Mouse (Mus musculus) forelimb bud, embryonic 11.5 days (tissue): ENCODE results near the gene Cadm4.

ENCODE experiments used
- DNase-seq: peaks from one replicate; pipeline ENCODE4 v3.0.0-alpha.2; 2012; ENCODE audit warnings: low read depth, low spot score

The Cadm4 gene

DNA sequence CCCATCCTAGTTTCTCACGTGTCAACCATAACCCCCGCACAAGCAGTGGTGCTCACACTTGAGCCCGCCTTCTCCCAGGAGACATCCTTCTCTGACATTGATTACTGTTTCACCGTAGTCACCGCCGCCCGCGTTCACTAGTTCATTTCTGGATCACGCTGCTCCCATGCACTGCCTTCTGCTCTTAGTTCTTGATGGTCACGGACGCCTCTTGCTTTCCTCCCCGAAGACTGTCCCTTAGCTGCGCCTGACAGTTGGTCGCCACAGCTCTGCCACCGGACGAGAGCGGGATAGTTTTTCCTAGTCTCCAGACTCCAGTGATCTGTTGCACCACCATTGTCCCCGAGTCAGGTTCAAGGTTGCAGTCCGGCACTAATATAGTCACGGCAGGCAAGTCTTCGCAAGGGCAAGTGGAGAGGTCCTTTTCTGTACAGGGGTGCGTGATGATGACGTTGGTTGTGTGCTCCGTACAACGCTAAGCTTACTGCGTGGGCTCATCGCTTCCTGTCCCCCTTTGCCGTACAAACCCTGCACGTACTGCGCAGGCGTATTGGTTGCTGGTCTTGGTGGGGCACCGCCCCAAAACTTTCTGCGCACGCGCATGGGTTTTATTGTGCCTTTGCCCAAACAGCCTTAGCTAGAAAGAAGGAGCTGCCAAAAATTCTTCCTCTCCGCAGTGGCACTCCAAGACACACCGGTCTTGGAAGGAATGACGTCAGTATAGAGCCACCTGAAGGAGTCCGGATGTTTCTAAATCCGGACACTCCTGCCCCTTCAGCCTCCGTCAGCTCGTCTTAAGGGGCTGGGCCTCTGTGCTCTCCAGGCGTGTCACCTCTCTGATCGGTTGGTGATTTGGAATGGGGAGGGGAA, 48.5 kb downstream of the Cadm4 start, which contains the start of gene Irgq:
Gene Irgq (plus strand): TSS at position 628 of the 870 bp plus-strand sequence.
- peak; percentile 100 for DNase-seq

DNA sequence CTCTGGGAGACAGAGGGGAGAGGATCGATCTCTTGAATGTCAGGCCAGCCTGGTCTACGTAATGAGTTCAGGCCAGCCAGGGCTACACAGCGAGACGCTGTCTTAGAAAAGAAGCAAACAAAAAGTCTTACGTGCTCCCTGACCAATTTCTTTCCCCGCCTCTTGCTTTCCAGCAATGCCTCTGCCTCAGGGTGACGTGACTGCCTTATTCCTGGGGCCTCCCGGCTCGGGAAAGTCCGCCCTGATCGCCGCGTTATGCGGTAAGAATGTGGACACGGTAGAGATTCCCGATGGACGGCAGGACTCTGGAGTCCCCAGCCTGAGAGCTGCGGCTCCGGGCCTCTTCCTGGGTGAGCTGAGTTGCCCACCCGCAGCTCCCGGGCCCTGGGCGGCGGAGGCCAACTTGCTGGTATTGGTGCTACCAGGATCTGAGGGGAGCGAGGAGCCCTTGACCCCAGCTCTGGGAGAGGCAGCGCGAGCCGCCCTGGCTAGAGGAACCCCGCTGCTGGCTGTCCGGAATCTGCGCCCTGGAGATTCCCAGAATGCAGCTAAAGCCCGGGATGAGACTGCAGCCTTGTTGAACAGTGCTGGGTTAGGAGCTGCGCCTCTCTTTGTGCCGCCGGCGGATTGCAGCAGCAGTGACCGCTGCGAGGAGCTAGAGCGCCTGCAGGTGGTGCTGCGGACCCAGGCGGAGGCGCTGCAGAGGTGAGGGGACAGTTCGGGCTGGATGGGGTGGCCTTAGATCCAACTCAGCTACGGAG, 49.6 kb downstream of the Cadm4 start:
- DNase-seq: peak; percentile 66

DNA sequence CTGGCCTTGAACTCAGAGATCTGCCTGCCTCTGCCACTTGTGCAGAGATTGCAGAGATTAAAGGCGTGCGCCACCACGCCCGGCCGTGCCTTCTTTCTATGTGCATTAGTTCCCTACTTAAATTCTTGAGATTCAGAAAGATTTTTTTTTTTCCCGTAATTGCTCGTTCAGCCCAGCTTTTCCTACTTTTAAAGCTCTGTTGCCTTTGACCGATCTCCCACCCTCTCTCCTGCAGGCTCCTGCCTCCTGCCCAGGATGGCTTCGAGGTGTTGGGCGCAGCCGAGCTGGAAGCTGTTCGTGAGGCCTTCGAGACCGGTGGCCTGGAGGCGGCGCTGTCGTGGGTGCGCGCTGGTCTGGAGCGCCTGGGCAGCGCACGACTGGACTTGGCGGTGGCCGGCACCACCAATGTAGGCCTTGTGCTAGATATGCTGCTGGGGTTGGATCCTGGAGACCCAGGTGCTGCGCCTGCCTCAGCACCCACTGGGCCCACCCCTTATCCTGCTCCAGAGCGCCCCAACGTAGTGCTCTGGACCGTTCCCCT, 51.3 kb downstream of the Cadm4 start:
- DNase-seq: no peak

DNA sequence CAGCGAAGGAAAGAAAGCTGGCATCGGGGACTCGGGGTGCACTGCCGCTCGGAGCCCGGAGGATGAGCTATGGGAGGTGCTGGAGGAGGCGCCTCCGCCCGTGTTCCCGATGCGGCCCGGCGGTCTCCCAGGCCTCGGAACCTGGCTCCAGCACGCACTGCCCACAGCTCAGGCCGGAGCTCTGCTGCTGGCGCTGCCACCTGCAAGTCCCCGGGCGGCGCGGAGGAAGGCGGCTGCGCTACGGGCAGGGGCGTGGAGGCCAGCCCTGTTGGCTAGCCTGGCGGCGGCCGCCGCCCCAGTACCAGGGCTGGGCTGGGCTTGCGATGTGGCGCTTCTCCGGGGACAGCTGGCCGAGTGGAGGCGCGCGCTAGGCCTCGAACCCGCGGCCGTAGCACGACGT, 52.0 kb downstream of the Cadm4 start:
- no peak for DNase-seq

DNA sequence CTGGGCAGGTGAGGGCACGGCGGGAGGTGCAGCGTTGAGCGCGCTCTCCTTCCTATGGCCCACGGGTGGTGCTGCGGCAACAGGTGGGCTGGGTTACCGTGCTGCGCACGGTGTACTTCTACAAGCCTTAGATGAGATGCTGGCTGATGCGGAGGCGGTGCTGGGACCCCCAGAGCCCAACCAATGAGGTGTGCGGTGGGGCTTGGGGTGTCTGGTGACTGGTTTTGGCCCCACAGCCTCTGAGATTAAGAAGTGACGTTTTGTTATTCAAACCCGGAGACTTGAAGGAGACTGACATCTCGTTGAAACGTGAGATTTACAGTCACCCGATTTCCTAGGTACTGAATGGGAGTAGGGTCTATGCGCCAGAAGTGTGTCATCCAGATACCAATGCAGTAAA, 52.5 kb downstream of the Cadm4 start:
- DNase-seq: no peak

DNA sequence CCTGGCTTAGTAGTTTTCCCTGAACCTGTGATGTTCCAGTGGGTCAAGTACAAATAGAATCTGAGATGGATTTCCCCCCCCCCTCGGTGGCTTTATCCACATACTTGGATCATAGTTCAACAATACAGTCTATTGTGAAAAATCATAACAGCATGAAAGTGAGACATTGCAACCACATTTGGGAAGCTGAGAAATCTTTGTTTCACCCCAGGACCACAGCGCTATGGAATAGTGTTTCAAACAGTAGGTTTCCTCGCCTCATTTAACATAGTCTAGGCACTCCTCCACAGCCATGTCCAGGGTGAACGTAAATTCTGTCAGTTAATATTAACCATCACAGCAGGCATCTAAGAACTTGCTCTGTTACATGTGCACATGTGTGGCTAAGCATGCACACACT, 55.3 kb downstream of the Cadm4 start:
- no peak for DNase-seq

DNA sequence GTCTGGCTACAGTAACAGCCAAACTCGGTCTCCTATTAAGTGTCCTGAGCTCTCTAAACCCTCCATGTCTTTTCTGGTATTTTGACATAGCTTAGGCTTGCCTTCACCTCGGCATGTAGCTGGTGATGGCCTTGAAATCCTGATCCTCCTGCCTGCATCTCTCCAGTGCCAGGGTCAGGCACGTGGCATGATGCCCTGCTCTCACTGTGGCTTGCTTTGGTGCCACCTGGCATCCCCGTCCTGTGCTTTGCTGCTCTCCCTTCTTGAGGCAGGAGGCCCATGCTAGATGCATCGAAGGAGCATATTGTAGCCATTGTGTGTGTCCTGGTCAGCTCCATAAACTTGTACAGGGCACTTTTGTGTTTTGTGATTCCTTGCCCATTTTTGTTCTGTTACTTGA, 55.8 kb downstream of the Cadm4 start:
- no peak for DNase-seq

DNA sequence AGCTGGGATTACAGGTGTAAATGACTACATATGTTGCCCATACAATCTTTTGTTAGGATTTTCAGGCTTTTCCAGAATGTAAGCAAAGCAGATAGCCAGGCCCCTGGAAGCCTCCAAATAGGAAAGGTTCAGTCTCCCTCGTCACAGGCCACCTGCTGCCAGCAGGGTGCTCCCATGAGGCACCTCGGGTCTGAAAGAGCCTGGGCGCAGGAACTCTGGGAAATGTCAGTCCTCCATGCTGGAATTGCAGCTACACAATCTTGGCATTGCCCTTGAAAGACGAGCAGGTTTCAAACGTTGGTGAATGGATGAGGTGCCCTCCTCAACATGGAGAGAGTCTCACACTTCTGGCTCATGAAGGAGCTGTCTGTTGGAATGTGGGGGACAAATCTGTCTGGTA, 56.3 kb downstream of the Cadm4 start:
- no peak for DNase-seq

DNA sequence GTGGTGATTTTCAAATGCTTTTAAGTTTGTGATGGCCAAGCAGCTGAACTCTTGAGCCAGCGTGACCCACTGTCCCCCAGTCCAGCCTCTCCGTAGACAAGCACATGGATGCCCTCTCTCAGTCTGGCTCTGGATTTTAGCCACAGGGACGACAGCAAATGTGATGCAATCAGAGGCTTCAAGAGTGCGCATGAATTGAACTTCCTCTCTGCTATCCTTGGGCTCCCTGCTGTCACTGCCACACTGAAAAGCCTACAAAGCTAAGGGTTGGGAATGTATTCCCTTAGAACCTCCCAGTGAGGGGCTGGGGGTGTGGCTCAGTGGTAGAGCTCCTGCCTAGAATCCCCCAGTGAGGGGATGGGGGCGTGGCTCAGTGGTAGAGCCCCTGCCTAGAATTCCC, 56.9 kb downstream of the Cadm4 start:
- no peak for DNase-seq

DNA sequence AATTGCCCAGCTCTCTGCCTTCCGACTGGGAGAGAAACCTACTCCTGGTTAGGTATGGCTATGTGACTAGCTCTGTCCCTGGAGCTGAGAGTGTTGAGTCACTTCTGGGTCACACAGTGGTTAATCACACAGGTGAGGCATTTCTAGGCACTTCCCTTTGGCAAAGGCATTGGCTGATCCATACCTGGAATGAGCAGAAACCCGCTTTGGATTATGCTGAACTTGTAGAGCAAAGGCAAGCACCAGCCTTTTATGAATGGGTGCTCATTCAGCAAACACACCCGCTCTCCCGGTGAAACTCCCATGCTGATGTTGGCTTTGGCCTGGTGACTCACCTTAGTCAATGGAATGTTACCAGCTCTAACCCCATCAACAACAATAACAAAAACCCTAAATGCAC, 57.9 kb downstream of the Cadm4 start:
- DNase-seq: no peak

DNA sequence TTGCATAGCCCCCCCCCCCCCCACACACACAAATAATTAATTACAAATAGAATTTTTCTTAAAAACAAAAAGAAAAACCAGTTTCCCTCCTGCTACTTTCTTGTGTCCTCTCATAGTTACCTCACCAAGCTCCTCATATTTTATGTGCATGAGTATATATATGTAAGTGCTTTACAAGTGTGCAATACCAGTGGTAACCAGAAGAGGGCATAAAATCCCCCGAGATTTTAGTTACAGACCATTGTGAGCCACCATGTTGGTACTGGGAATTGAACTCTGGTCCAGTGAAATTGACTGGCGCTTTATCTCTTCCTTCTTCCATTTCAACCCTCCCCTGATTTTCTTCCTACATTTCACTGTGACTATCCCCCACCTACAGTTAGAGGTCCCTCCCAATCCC, 62.7 kb downstream of the Cadm4 start:
- DNase-seq: no peak

DNA sequence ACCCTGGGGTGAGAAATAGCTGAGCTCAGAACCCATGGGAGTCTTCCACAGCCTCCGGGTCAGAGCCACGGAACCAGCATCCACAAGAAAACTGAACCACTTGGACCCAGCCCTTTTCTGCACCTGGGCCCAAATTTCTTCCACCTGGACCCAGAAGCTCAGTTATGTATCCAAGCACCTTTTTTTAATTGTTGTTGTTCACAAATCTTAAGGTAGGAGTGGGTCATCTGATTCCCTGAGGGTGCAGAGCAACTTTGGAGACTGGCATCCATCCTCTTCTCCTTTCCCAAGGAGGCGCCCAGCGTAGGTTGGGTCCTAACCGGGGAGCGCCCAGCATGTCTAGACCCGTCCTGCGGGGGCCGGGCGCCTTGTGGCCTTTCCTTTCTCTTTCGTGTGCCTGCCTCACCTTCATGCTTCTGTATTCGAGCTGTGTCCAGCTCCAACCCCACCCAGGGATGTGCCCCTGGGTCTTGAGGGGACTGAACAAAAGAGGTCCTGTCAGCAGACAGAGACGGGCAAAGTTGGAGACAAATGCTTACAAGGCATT, 64.3 kb downstream of the Cadm4 start, which contains the start of the genes Pinlyp and Xrcc1:
Gene Pinlyp (minus strand): TSS at position 51 of the 547 bp plus-strand sequence.
Gene Xrcc1 (plus strand): TSS at position 222 of the 547 bp plus-strand sequence.
- DNase-seq: no peak

DNA sequence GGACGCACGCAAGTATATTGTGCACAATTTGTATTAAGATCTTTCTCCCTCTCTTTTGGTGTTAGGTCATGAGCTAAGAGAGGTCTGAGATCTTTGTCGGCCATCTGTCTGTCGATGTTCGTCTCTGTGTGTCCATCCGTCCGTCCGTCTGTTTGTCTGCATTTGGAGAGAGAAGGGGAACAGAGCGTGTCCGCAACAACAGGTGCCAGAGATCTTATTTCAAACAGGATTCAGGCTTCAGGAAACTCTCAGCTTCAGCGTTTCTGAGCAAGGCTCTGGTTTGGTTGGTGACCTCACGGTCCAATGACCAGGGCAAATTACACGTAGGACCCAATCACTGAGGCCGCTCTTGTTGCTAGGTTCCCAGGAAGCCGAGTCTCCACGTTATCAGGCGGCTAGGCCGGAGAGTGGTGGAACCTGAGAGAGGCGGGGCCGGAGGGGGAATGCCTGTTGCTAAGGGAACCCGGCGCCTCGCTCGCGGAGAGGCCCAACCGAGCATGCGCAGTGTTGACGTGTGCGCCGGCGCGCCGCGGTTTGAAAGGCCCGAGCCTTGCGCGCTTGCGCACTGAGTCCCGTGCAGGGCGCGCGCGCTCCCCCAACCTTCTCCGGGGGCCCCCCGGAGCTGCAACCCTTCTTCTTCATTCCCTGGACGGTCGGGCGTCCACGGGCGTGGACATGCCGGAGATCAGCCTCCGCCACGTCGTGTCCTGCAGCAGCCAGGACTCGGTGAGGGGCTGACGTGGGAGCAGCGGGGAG, 65.0 kb downstream of the Cadm4 start:
- DNase-seq: peak; percentile 99

DNA sequence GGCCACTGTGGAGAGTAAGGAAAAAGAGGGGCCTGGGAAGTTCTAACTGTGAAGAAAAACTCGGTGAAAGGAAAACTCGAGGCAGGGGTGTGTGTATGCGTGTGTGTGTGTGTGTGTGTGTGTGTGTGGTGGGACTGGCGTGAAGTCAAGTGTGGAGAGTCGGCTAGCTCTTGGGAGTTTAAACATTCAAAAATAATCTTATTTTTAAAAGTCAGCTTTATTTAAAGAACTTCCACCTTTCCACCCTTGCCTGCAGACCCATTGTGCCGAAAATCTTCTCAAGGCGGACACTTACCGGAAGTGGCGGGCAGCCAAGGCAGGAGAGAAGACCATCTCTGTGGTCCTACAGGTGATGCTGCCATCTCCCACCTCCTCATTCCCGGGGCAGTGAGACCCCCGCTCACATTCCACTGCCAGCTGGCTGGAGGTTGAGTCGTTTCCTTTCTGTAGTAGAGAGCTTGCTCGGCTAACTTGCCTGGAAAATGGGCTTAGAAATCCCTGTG, 65.8 kb downstream of the Cadm4 start:
- no peak for DNase-seq

DNA sequence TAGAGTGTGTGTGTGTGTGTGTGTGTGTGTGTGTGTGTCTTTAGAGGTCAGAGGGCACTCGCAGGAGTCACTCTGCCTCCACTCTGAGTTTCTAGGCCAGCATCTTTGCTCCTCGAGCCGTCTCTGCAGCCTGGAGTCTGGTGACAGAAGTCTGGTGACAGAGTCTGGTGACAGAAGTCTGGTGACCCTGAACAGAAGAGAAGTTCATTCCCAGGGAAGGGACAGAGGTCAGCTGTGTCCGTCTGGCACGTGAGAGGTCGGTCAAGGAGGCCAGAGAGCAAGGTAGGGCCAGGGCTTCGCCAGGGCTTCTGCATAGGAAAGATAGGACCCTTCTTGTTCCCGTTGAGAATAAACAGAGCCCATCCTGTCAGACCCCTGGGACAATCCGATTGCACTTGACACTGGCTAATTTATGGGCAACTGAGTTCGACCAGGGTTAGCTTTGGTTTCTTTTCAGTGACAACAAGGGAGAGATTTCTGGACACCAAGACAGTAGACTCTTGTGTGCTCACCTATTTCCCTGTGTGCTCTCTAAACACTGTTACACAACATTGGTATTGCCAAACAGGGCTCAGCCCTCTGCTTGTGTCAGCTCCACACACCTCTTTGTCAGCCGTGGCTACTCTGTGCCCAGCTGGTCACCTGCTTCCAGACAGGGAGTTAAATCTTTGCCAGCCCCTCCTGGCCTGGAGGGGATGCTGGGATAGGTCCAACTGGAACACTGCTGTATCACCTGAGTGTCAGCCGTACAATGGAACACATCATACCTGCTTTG, 70.3 kb downstream of the Cadm4 start:
- no peak for DNase-seq
